12 mouse cellular contexts compared by ENCODE assay signal in genomic region chr10:85186499-85186794, GRCm38 (mm10). TPM values are rescaled to one million over a fixed set of nuclear protein-coding genes. Genes with fewer than 3 reads are reported as not detected.
DNase-seq lines count a peak whose midpoint lies in the region; ATAC-seq and TF ChIP-seq lines count a peak whose summit lies in the region.
"Had no signal": no experiment of that assay in that cellular context is flagged by ENCODE, and none has a peak within 500 bp of the region (broad histone marks: within the 10 kb centered on the region; RNA-seq: fewer than 3 reads in every experiment).

No protein-coding gene starts in this region.

- TF ChIP-seq CTCF in hindbrain, postnatal 0 days (IDR thresholded peaks at IDR 0.05; ENCODE audit: low read depth) = no peak
- no peak for TF ChIP-seq CTCF in stomach, postnatal 0 days (IDR thresholded peaks at IDR 0.05; ENCODE audit: low read depth)

- no peak overlapping the region for H3K4me2 ChIP-seq in hindbrain, postnatal 0 days (ENCODE audit: low read depth, low read length)
- H3K4me2 ChIP-seq in hindbrain, embryonic 16.5 days (ENCODE audit: low read length) = no peak overlapping the region
- H3K4me2 ChIP-seq in stomach, postnatal 0 days (replicated peaks; ENCODE audit: low read depth) = no peak overlapping the region

- H3K4me3 ChIP-seq in hindbrain, postnatal 0 days (ENCODE audit: low read length) = no peak overlapping the region
- no peak overlapping the region for H3K4me3 ChIP-seq in hindbrain, embryonic 16.5 days (ENCODE audit: low read length)
- no peak overlapping the region for H3K4me3 ChIP-seq in stomach, postnatal 0 days (ENCODE audit: low read depth, low read length)

- 91% methylated on average over 2 of the region's 2 CpGs for WGBS in hindbrain, postnatal 0 days
- WGBS in hindbrain, embryonic 16.5 days = 92% methylated on average over 2 of the region's 2 CpGs
- 85% methylated on average over 2 of the region's 2 CpGs for WGBS in stomach, postnatal 0 days

- H3K4me1 ChIP-seq in hindbrain, postnatal 0 days (ENCODE audit: insufficient read depth, low read length) = peaks cover 9% of the 10 kb centered on the region; the same call in 1 of the 2 replicates
- H3K4me1 ChIP-seq in hindbrain, embryonic 16.5 days (ENCODE audit: control insufficient read depth, insufficient read depth, low read depth, low read length) = peaks cover 11% of the 10 kb centered on the region
- H3K4me1 ChIP-seq in stomach, postnatal 0 days (replicated peaks; ENCODE audit: control insufficient read depth, insufficient read depth) = peaks cover 3% of the 10 kb centered on the region; the same call in 1 of the 2 replicates

- H3K9ac ChIP-seq in hindbrain, postnatal 0 days (replicated peaks; ENCODE audit: low read length) = peak overlapping the region; percentile 83
- H3K9ac ChIP-seq in hindbrain, embryonic 16.5 days (ENCODE audit: low read depth, low read length) = no peak overlapping the region
- H3K9ac ChIP-seq in stomach, postnatal 0 days (ENCODE audit: low read length) = no peak overlapping the region

- H3K9me3 ChIP-seq in hindbrain, postnatal 0 days (ENCODE audit: low read length) = no peaks in the 10 kb centered on the region
- no peaks in the 10 kb centered on the region for H3K9me3 ChIP-seq in hindbrain, embryonic 16.5 days (ENCODE audit: control insufficient read depth, low read length)
- no peaks in the 10 kb centered on the region for H3K9me3 ChIP-seq in stomach, postnatal 0 days (ENCODE audit: control insufficient read depth, low read length)
- H3K9me3 ChIP-seq: embryonic facial prominence, embryonic 10.5 days; heart, embryonic 10.5 days had no signal

- no peaks in the 10 kb centered on the region for H3K36me3 ChIP-seq in hindbrain, postnatal 0 days (ENCODE audit: insufficient read depth, low read length)
- no peaks in the 10 kb centered on the region for H3K36me3 ChIP-seq in hindbrain, embryonic 16.5 days (ENCODE audit: control insufficient read depth, insufficient read depth, low read length)
- no peaks in the 10 kb centered on the region for H3K36me3 ChIP-seq in stomach, postnatal 0 days (ENCODE audit: control insufficient read depth, insufficient read depth, low read length)
- H3K36me3 ChIP-seq: embryonic facial prominence, embryonic 10.5 days; heart, embryonic 10.5 days had no signal

- ATAC-seq in hindbrain, postnatal 0 days = no peak
- no peak for ATAC-seq in hindbrain, embryonic 16.5 days
- ATAC-seq in stomach, postnatal 0 days (ENCODE audit: low FRiP score, low TSS enrichment) = no peak

- H3K27me3 ChIP-seq in hindbrain, postnatal 0 days (ENCODE audit: insufficient read depth, low read length) = no peaks in the 10 kb centered on the region
- H3K27me3 ChIP-seq in hindbrain, embryonic 16.5 days (replicated peaks; ENCODE audit: control insufficient read depth, insufficient read depth, low read length) = no peaks in the 10 kb centered on the region
- H3K27me3 ChIP-seq in stomach, postnatal 0 days (ENCODE audit: control insufficient read depth, insufficient read depth, low read length) = no peaks in the 10 kb centered on the region

- no peak for TF ChIP-seq EP300 in stomach, postnatal 0 days (optimal IDR thresholded peaks at IDR 0.05)

- H3K27ac ChIP-seq in hindbrain, postnatal 0 days = no peak overlapping the region
- no peak overlapping the region for H3K27ac ChIP-seq in hindbrain, embryonic 16.5 days (ENCODE audit: low read depth, low read length)
- H3K27ac ChIP-seq in stomach, postnatal 0 days (replicated peaks) = no peak overlapping the region
- H3K27ac ChIP-seq: embryonic facial prominence, embryonic 10.5 days; hindbrain, embryonic 14.5 days had no signal

- peak; percentile 30 for DNase-seq in cerebellum, adult 11-12 months
- no peak for DNase-seq in cerebellum, postnatal 10 days
- no peak for DNase-seq in hindbrain, postnatal 0 days (ENCODE audit: low spot score)
- peak; percentile 42 for DNase-seq in induced T-regulatory cell, adult 2 months (ENCODE audit: low read depth)
- DNase-seq in thymus, postnatal 25 days = peak; percentile 33
- DNase-seq in stomach, postnatal 0 days (ENCODE audit: low spot score) = no peak
- no peak for DNase-seq in embryo, embryonic 10 days (ENCODE audit: low spot score)
- DNase-seq: gastrocnemius, postnatal 36 days had no signal

RNA-seq across cellular contexts. Expression of gene Cry1, which starts 1.6 kb away (rescaled TPM):
- total RNA-seq in hindbrain, postnatal 0 days (2014; rRNA removed) = 14.6 and 16.3 TPM in 2 replicates
- polyA plus RNA-seq in hindbrain, postnatal 0 days (2015; fragmentation: Nextera tagmentation; extraction: Ambion mirVana) = 28.6 and 30.8 TPM in 2 replicates
- 31.2 and 37.9 TPM in 2 replicates for polyA plus RNA-seq in hindbrain, embryonic 16.5 days (2015; fragmentation: Nextera tagmentation; extraction: Ambion mirVana)
- polyA plus RNA-seq in stomach, postnatal 0 days (2015; fragmentation: Nextera tagmentation; extraction: Ambion mirVana) = 16.5 and 16.7 TPM in 2 replicates

RNA-seq across cellular contexts. Expression of gene Mterf2, which starts 58.6 kb away (rescaled TPM):
- total RNA-seq in hindbrain, postnatal 0 days (2014; rRNA removed) = 9.8 and 16.3 TPM in 2 replicates
- polyA plus RNA-seq in hindbrain, postnatal 0 days (2015; fragmentation: Nextera tagmentation; extraction: Ambion mirVana) = 20.0 and 22.8 TPM in 2 replicates
- polyA plus RNA-seq in hindbrain, embryonic 16.5 days (2015; fragmentation: Nextera tagmentation; extraction: Ambion mirVana) = 25.9 and 27.6 TPM in 2 replicates
- polyA plus RNA-seq in stomach, postnatal 0 days (2015; fragmentation: Nextera tagmentation; extraction: Ambion mirVana) = 5.4 and 7.2 TPM in 2 replicates

Comparison
In these comparisons a context has a peak if more than half of its experiments do, and no peak if none do; other contexts are left out.
1. DNase-seq: peak in cerebellum, adult 11-12 months (single experiment), induced T-regulatory cell, adult 2 months (single experiment) and thymus, postnatal 25 days (single experiment); none in cerebellum, postnatal 10 days (0 of 2), hindbrain, postnatal 0 days (single experiment), stomach, postnatal 0 days (single experiment) and embryo, embryonic 10 days (single experiment).